Mouse (Mus musculus) heart, postnatal 0 days (tissue): Measurements from ENCODE around the gene Grm4.

Experiments
- CTCF ChIP-seq: IDR thresholded peaks from 2 replicates; pipeline ENCODE4 v1.5.1; 2016; ENCODE audit warnings: antibody characterized with exemption, control low read depth, low read depth
- EP300 ChIP-seq: IDR thresholded peaks from 2 replicates; pipeline ENCODE4 v1.6.1; 2016; ENCODE audit warnings: antibody characterized with exemption, low read depth

DNA sequence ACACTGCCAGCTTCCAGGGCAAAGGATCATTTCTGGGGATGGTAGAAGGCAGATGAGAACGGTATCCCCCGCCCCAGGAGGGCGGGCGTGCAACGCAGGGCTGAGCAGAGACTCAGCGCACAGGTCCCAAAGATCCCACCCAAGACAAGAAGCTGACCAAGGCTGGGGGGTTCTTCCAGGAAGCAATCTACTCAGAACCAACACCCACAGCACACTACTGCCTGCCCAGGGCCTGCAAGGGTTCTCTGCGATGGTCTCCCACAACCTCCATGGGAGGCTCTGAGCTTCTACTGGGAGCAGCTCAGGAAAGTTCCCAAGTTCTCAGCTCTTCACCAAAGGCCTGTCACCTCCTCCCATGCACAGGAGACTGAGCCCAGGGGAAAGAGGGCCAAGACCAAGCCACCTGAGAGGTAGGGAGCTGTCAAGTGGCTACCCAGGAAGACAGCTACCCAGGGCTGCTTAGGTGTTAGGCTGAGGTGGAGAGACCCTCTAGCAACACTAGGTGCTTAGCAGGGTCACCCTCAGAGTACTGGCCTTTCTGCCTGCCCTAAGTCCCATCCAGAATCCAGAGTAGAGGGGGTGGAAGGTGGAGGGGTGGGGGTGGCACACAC lies 10.0 kb downstream of the Grm4 start:
- TF ChIP-seq EP300 (no peak), CTCF (no peak)
